In genomic region chr1:191506791-191507190, GRCm38 (mm10) we compare ENCODE assay signal across 16 mouse cellular contexts.
DNase-seq lines count a peak whose midpoint lies in the region; ATAC-seq and TF ChIP-seq lines count a peak whose summit lies in the region.
"Had no signal": no experiment of that assay in that cellular context is flagged by ENCODE, and none has a peak within 500 bp of the region (broad histone marks: within the 10 kb centered on the region; RNA-seq: fewer than 3 reads in every experiment).

No protein-coding gene starts in this region.

- peaks cover 5% of the 10 kb centered on the region for H3K4me1 ChIP-seq in heart, adult 2 months (ENCODE audit: control insufficient read depth, insufficient read depth, low read length)
- H3K4me1 ChIP-seq in heart, embryonic 10.5 days, result no peaks in the 10 kb centered on the region
- H3K4me1 ChIP-seq in kidney, adult 2 months (ENCODE audit: control insufficient read depth, insufficient read depth, low read length), result no peaks in the 10 kb centered on the region
- H3K4me1 ChIP-seq in heart, embryonic 15.5 days (replicated peaks), result 0 out of 2 replicates have a peak, but pooled peaks cover 8% of the 10 kb centered on the region
- no peaks in the 10 kb centered on the region for H3K4me1 ChIP-seq in forebrain, embryonic 10.5 days
- H3K4me1 ChIP-seq: forebrain, embryonic 13.5 days; limb, embryonic 13.5 days; liver, embryonic 15.5 days had no signal

- WGBS in heart, adult 2 months, result 15% methylated on average over 1 of the region's 1 CpGs
- 49% methylated on average over 1 of the region's 1 CpGs for WGBS in heart, embryonic 10.5 days
- 11% methylated on average over 1 of the region's 1 CpGs for WGBS in kidney, adult 2 months
- WGBS in heart, embryonic 15.5 days, result 17% methylated on average over 1 of the region's 1 CpGs
- WGBS in forebrain, embryonic 10.5 days, result 77% methylated on average over 1 of the region's 1 CpGs

- TF ChIP-seq POLR2A in heart, adult 2 months (IDR thresholded peaks at IDR 0.05; ENCODE audit: insufficient read depth, low read depth, low read length), result no peak
- TF ChIP-seq POLR2A in kidney, adult 2 months (IDR thresholded peaks at IDR 0.05; ENCODE audit: low read depth, low read length), result no peak

- no peak for ATAC-seq in heart, embryonic 15.5 days (replicated peaks; ENCODE audit: insufficient number of reproducible peaks, insufficient read depth, low FRiP score, low read depth)
- ATAC-seq: forebrain, embryonic 13.5 days had no signal

- H3K4me3 ChIP-seq in heart, adult 2 months, result no peak overlapping the region
- no peak overlapping the region for H3K4me3 ChIP-seq in heart, embryonic 10.5 days
- no peak overlapping the region for H3K4me3 ChIP-seq in kidney, adult 2 months (ENCODE audit: insufficient read depth, low read depth, low read length)
- H3K4me3 ChIP-seq in heart, embryonic 15.5 days, result no peak overlapping the region
- H3K4me3 ChIP-seq in forebrain, embryonic 10.5 days, result no peak overlapping the region
- H3K4me3 ChIP-seq: forebrain, embryonic 13.5 days; limb, embryonic 13.5 days; liver, embryonic 15.5 days had no signal

- H3K79me2 ChIP-seq in heart, adult 2 months (replicated peaks; ENCODE audit: control insufficient read depth, insufficient read depth, low read length), result no peaks in the 10 kb centered on the region

- TF ChIP-seq CTCF in heart, adult 2 months (IDR thresholded peaks at IDR 0.05), result no peak
- no peak for TF ChIP-seq CTCF in kidney, adult 2 months (conservative IDR thresholded peaks at IDR 0.05; ENCODE audit: insufficient read depth, insufficient read length, low read depth, low read length)

- H3K27me3 ChIP-seq in heart, adult 2 months (ENCODE audit: control insufficient read depth, insufficient read depth, low read length), result no peaks in the 10 kb centered on the region
- H3K27me3 ChIP-seq in heart, embryonic 10.5 days (ENCODE audit: insufficient read depth, poor library complexity, severe bottlenecking), result no peaks in the 10 kb centered on the region
- H3K27me3 ChIP-seq in kidney, adult 2 months (replicated peaks; ENCODE audit: control insufficient read depth, insufficient read depth, low read length), result no peaks in the 10 kb centered on the region
- no peaks in the 10 kb centered on the region for H3K27me3 ChIP-seq in heart, embryonic 15.5 days
- no peaks in the 10 kb centered on the region for H3K27me3 ChIP-seq in forebrain, embryonic 10.5 days (ENCODE audit: poor library complexity, severe bottlenecking)
- H3K27me3 ChIP-seq: CH12.LX; forebrain, embryonic 13.5 days; limb, embryonic 13.5 days; liver, embryonic 15.5 days had no signal

- peak overlapping the region; percentile 48 for H3K27ac ChIP-seq in heart, adult 2 months
- H3K27ac ChIP-seq in heart, embryonic 10.5 days, result no peak overlapping the region
- peak overlapping the region; percentile 1; the same call in 1 of the 2 replicates for H3K27ac ChIP-seq in kidney, adult 2 months (ENCODE audit: insufficient read depth, low read depth, low read length)
- 0 out of 2 replicates have a peak overlapping the region, but pooled peaks have one; percentile 39 for H3K27ac ChIP-seq in heart, embryonic 15.5 days
- no peak overlapping the region for H3K27ac ChIP-seq in forebrain, embryonic 10.5 days
- H3K27ac ChIP-seq: forebrain, embryonic 13.5 days; limb, embryonic 13.5 days; liver, embryonic 15.5 days had no signal

- H3K36me3 ChIP-seq in heart, adult 2 months (ENCODE audit: control insufficient read depth, insufficient read depth, low read length), result no peaks in the 10 kb centered on the region
- no peaks in the 10 kb centered on the region for H3K36me3 ChIP-seq in heart, embryonic 10.5 days
- no peaks in the 10 kb centered on the region for H3K36me3 ChIP-seq in kidney, adult 2 months (ENCODE audit: control insufficient read depth, insufficient read depth, low read length)
- H3K36me3 ChIP-seq in heart, embryonic 15.5 days, result no peaks in the 10 kb centered on the region
- H3K36me3 ChIP-seq in forebrain, embryonic 10.5 days (replicated peaks), result no peaks in the 10 kb centered on the region
- H3K36me3 ChIP-seq: limb, embryonic 13.5 days; liver, embryonic 15.5 days had no signal

- peak in 1 of 2 experiments; percentile 41 for DNase-seq in heart, adult 2 months
- no peak for DNase-seq in heart, embryonic 10.5 days (ENCODE audit: low spot score)
- DNase-seq in kidney, adult 2 months, result peak; percentile 71
- no peak for DNase-seq in kidney, adult 18-20 months
- DNase-seq in kidney, postnatal 25 days, result peak; percentile 60 to 61
- no peak for DNase-seq in forebrain, embryonic 10.5 days (ENCODE audit: extremely low spot score, low spot score)
- DNase-seq: adrenal gland, adult 8-10 months; cerebellum, adult 18-20 months; cerebellum, postnatal 36 days; right cerebral cortex, postnatal 14 days; thymus, postnatal 25 days had no signal

- H3K9ac ChIP-seq in heart, adult 2 months (ENCODE audit: low read depth, low read length), result no peak overlapping the region
- H3K9ac ChIP-seq in heart, embryonic 15.5 days, result no peak overlapping the region
- H3K9ac ChIP-seq: forebrain, embryonic 13.5 days; limb, embryonic 13.5 days; liver, embryonic 15.5 days had no signal

- no peaks in the 10 kb centered on the region for H3K9me3 ChIP-seq in heart, embryonic 10.5 days
- no peaks in the 10 kb centered on the region for H3K9me3 ChIP-seq in heart, embryonic 15.5 days (replicated peaks)
- no peaks in the 10 kb centered on the region for H3K9me3 ChIP-seq in forebrain, embryonic 10.5 days
- H3K9me3 ChIP-seq: forebrain, embryonic 13.5 days; limb, embryonic 13.5 days; liver, embryonic 15.5 days had no signal

- no peak for TF ChIP-seq EP300 in heart, adult 2 months (IDR thresholded peaks at IDR 0.05; ENCODE audit: insufficient read depth, low read depth, low read length)

- H3K4me2 ChIP-seq in heart, embryonic 15.5 days, result no peak overlapping the region
- H3K4me2 ChIP-seq: forebrain, embryonic 13.5 days; limb, embryonic 13.5 days; liver, embryonic 15.5 days had no signal

- intact Hi-C loops in heart, adult 2 months (cut with DNase I), result no loop called here

Comparison
In these comparisons a context has a peak if more than half of its experiments do, and no peak if none do; other contexts are left out.
1. DNase-seq: peak in kidney, adult 2 months (single experiment) and kidney, postnatal 25 days (2 of 2); none in heart, embryonic 10.5 days (single experiment), kidney, adult 18-20 months (single experiment) and forebrain, embryonic 10.5 days (single experiment).
2. H3K27ac ChIP-seq: peak in heart, adult 2 months (single experiment), kidney, adult 2 months (single experiment) and heart, embryonic 15.5 days (single experiment); none in heart, embryonic 10.5 days (single experiment) and forebrain, embryonic 10.5 days (single experiment).